Mouse (Mus musculus): ENCODE results near the gene Crebl2. TPM values are rescaled to one million over a fixed set of nuclear protein-coding genes. Genes with fewer than 3 reads are reported as not detected.

Gene Crebl2
- total and polyA plus RNA-seq, 3 experiments, result 1.4 to 2.2 (median 1.5) TPM

DNA sequence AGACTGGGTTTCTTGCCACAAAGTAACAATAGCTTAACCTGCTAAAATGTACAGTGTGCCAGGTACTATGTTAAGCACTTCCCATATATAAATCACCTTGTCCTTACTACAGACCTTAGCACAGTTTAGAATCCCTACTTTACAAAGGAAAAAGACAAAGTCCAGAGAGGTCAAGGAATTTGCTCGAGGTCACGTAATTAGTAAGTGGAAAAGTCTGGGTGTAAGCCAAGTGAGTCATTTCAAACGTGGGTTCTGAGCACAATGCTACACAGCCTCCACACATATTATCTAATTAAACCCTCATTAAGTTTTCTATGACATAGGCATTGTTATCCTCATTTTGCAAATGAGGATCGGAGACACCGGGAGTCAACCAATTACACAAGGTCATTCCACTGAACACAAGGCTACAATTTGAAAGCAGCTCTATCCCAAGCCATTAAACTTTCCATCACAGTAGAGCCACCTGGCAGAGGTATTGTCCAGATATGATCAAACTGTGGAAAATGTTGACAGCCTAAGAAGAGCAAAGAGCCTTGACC is 25.1 kb upstream of the Crebl2 start:
- TF ChIP-seq E2F4 (IDR thresholded peaks at IDR 0.05; ENCODE audit: insufficient replicate concordance, low read depth, low read length), result no peak
- 0 out of 2 replicates have a peak, but pooled peaks have one; percentile 0 for TF ChIP-seq IRF4 (IDR thresholded peaks at IDR 0.05; ENCODE audit: low read depth, low read length)
- no peak for TF ChIP-seq USF2 (conservative IDR thresholded peaks at IDR 0.05; ENCODE audit: low read depth, low read length)
- H3K9me3 ChIP-seq (replicated peaks; ENCODE audit: low read length), result no peaks in the 10 kb centered on the region
- H3K4me2 ChIP-seq (ENCODE audit: insufficient read depth, low read depth, poor library complexity, severe bottlenecking), result no peak overlapping the region
- no peaks in the 10 kb centered on the region for H3K79me2 ChIP-seq (replicated peaks; ENCODE audit: control insufficient read depth, extremely low read depth, insufficient read depth, poor library complexity, severe bottlenecking)
- dilution Hi-C loops (cut with MboI; ENCODE audit: extremely low pct_ligation_motif_present, extremely low pct_unique_long_range_greater_than_20kb, low sequenced_read_pairs) (no loop called here), in situ Hi-C loops (cut with MboI; ENCODE audit: low pct_ligation_motif_present, low pct_unique_long_range_greater_than_20kb, low sequenced_read_pairs) (no loop called here)
- peaks cover 12 to 61% of the 10 kb centered on the region in 2 experiments for H3K4me1 ChIP-seq (ENCODE audit: control insufficient read depth in 1 of 2, insufficient read depth in 2 of 2)
- no peak for DNase-seq (ENCODE audit: extremely low read depth)
- H3K4me3 ChIP-seq (replicated peaks in 1 of 3; ENCODE audit: low read depth in 2 of 3, low read length in 2 of 3, poor library complexity in 1 of 3), result no peak overlapping the region
- H3K27me3 ChIP-seq (replicated peaks), result no peaks in the 10 kb centered on the region
- no peaks in the 10 kb centered on the region for H3K36me3 ChIP-seq (replicated peaks in 1 of 2; ENCODE audit: control insufficient read depth in 1 of 2, insufficient read depth in 1 of 2, low read length in 1 of 2)
- H3K9ac ChIP-seq (ENCODE audit: insufficient read depth, low read depth), result no peak overlapping the region
- H3K27ac ChIP-seq (ENCODE audit: insufficient read depth, low read depth), result no peak overlapping the region

DNA sequence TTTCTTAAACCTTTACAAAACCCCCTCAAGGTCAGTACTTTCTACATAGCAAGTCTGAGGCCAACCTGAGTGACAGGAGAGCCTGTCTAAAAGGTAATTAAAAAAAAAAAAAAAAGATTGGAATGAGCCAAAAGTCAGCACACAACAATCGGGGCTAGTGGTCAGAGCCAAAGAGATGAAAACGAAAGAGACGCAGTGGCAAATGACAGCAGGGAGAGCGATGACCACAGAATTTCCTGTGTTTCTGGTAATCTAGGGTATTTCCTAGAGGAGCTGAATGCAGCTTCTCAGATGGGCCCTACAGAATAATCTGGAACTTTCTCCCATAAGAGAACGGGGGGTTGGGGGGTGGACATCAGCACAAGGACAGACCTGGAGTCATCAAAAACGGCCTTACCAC is 23.8 kb upstream of the Crebl2 start:
- H3K9ac ChIP-seq (ENCODE audit: insufficient read depth, low read depth), result no peak overlapping the region
- no peak overlapping the region for H3K27ac ChIP-seq (ENCODE audit: insufficient read depth, low read depth)
- H3K4me1 ChIP-seq (ENCODE audit: control insufficient read depth in 1 of 2, insufficient read depth in 2 of 2), result peaks cover 12 to 51% of the 10 kb centered on the region in 2 experiments
- H3K9me3 ChIP-seq (replicated peaks; ENCODE audit: low read length), result no peaks in the 10 kb centered on the region
- no peak overlapping the region for H3K4me3 ChIP-seq (replicated peaks in 1 of 3; ENCODE audit: low read depth in 2 of 3, low read length in 2 of 3, poor library complexity in 1 of 3)
- no peak for TF ChIP-seq GABPA (IDR thresholded peaks at IDR 0.05; ENCODE audit: insufficient replicate concordance, low read depth, low read length)
- in situ Hi-C loops (cut with MboI; ENCODE audit: low pct_ligation_motif_present, low pct_unique_long_range_greater_than_20kb, low sequenced_read_pairs), result no loop called here
- DNase-seq (ENCODE audit: extremely low read depth), result no peak
- dilution Hi-C loops (cut with MboI; ENCODE audit: extremely low pct_ligation_motif_present, extremely low pct_unique_long_range_greater_than_20kb, low sequenced_read_pairs), result no loop called here
- H3K4me2 ChIP-seq (ENCODE audit: insufficient read depth, low read depth, poor library complexity, severe bottlenecking), result peak overlapping the region; percentile 46
- H3K36me3 ChIP-seq (replicated peaks in 1 of 2; ENCODE audit: control insufficient read depth in 1 of 2, insufficient read depth in 1 of 2, low read length in 1 of 2), result no peaks in the 10 kb centered on the region
- H3K27me3 ChIP-seq (replicated peaks), result no peaks in the 10 kb centered on the region
- H3K79me2 ChIP-seq (replicated peaks; ENCODE audit: control insufficient read depth, extremely low read depth, insufficient read depth, poor library complexity, severe bottlenecking), result no peaks in the 10 kb centered on the region

DNA sequence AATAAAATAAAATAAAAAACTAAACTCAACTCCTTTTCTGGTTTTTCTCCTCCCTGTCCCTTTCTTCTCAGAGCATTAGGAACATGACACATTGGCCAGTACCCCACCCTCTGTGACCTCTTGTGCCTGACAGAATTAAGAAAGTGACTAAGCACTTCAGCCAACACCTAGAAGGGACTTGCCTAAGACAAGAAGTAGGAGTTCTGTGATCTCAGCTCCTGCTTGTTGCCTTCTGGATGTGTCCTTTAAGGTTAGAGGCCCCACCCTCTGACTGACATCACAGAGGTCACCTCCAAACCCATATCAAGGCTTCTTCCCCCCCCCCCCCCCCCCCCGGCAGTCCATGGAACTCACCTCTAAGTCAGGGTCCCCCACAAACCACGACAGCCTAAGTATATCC is 22.9 kb upstream of the Crebl2 start:
- in situ Hi-C loops (cut with MboI; ENCODE audit: low pct_ligation_motif_present, low pct_unique_long_range_greater_than_20kb, low sequenced_read_pairs) (no loop called here), dilution Hi-C loops (cut with MboI; ENCODE audit: extremely low pct_ligation_motif_present, extremely low pct_unique_long_range_greater_than_20kb, low sequenced_read_pairs) (no loop called here)
- Histone ChIP-seq H3K79me2 (replicated peaks; ENCODE audit: control insufficient read depth, extremely low read depth, insufficient read depth, poor library complexity, severe bottlenecking) (no peaks in the 10 kb centered on the region), H3K27me3 (replicated peaks) (no peaks in the 10 kb centered on the region), H3K4me2 (ENCODE audit: insufficient read depth, low read depth, poor library complexity, severe bottlenecking) (no peak overlapping the region), H3K36me3 (replicated peaks in 1 of 2; ENCODE audit: control insufficient read depth in 1 of 2, insufficient read depth in 1 of 2, low read length in 1 of 2) (no peaks in the 10 kb centered on the region), H3K9ac (ENCODE audit: insufficient read depth, low read depth) (no peak overlapping the region; the same call in 1 of the 2 replicates), H3K4me3 (replicated peaks in 1 of 3; ENCODE audit: low read depth in 2 of 3, low read length in 2 of 3, poor library complexity in 1 of 3) (no peak overlapping the region), H3K9me3 (replicated peaks; ENCODE audit: low read length) (no peaks in the 10 kb centered on the region), H3K4me1 (ENCODE audit: control insufficient read depth in 1 of 2, insufficient read depth in 2 of 2) (peaks cover 10 to 42% of the 10 kb centered on the region in 2 experiments), H3K27ac (ENCODE audit: insufficient read depth, low read depth) (no peak overlapping the region)
- TF ChIP-seq TCF12 (IDR thresholded peaks at IDR 0.05; ENCODE audit: low read depth, low read length), result no peak
- no peak for TF ChIP-seq RAD21 (IDR thresholded peaks at IDR 0.05; ENCODE audit: low read depth, low read length)
- no peak for TF ChIP-seq PAX5 (IDR thresholded peaks at IDR 0.05; ENCODE audit: low read length)
- no peak for TF ChIP-seq EP300 (IDR thresholded peaks at IDR 0.05; ENCODE audit: low read length)
- TF ChIP-seq ETS1 (conservative IDR thresholded peaks at IDR 0.05; ENCODE audit: low read depth, low read length), result no peak
- TF ChIP-seq POLR2A (IDR thresholded peaks at IDR 0.05; ENCODE audit: low read depth, low read length), result no peak
- TF ChIP-seq IRF4 (IDR thresholded peaks at IDR 0.05; ENCODE audit: low read depth, low read length), result no peak
- TF ChIP-seq BHLHE40 (IDR thresholded peaks at IDR 0.05; ENCODE audit: low read depth, low read length), result no peak
- no peak for DNase-seq (ENCODE audit: extremely low read depth)

Data from CH12.LX (cell line).